Mouse (Mus musculus): ENCODE measurements around the gene Mmadhc. TPM values are rescaled to one million over a fixed set of nuclear protein-coding genes. Genes with fewer than 3 reads are reported as not detected.

Mmadhc gene
- polyA plus RNA-seq, 2 experiments, result 108 to 167 TPM

- Histone ChIP-seq H3K4me2 (replicated peaks; ENCODE audit: low read depth, low read length, severe bottlenecking) (peak overlapping the region; percentile 86), H3K9me3 (ENCODE audit: control insufficient read depth, low read length) (no peaks in the 10 kb centered on the region), H3K4me1 (ENCODE audit: control insufficient read depth, insufficient read depth, low read length) (peaks cover 17% of the 10 kb centered on the region), H3K9ac (ENCODE audit: low read depth, low read length, severe bottlenecking) (peak overlapping the region; percentile 95), H3K36me3 (ENCODE audit: control insufficient read depth, insufficient read depth, low read length) (peaks cover 14% of the 10 kb centered on the region), H3K27me3 (ENCODE audit: control insufficient read depth, insufficient read depth, low read length) (no peaks in the 10 kb centered on the region), H3K4me3 (replicated peaks; ENCODE audit: low read length) (peak overlapping the region; percentile 87), H3K27ac (replicated peaks; ENCODE audit: low read depth, low read length) (no peak overlapping the region)
- ATAC-seq (ENCODE audit: low FRiP score, low read depth) (no peak), DNase-seq (ENCODE audit: low spot score) (no peak)
- TF ChIP-seq POLR2A (IDR thresholded peaks at IDR 0.05; ENCODE audit: borderline replicate concordance, extremely low read depth, insufficient read depth, insufficient read length), result no peak
- WGBS, result 43% methylated on average over 5 of the region's 5 CpGs
These were observed 1.0 kb downstream of the Mmadhc start for GRCm38 (mm10) chr2:50295562-50295961.

GRCm38 (mm10) chr2:50294084-50294483 is 2.5 kb downstream of the Mmadhc start:
- no peaks in the 10 kb centered on the region for H3K27me3 ChIP-seq (ENCODE audit: control insufficient read depth, insufficient read depth, low read length)
- TF ChIP-seq POLR2A (IDR thresholded peaks at IDR 0.05; ENCODE audit: borderline replicate concordance, extremely low read depth, insufficient read depth, insufficient read length), result no peak
- WGBS, result 85% methylated on average over 2 of the region's 2 CpGs
- ATAC-seq (ENCODE audit: low FRiP score, low read depth), result no peak
- H3K4me2 ChIP-seq (replicated peaks; ENCODE audit: low read depth, low read length, severe bottlenecking), result no peak overlapping the region
- H3K27ac ChIP-seq (replicated peaks; ENCODE audit: low read depth, low read length), result no peak overlapping the region
- H3K36me3 ChIP-seq (ENCODE audit: control insufficient read depth, insufficient read depth, low read length), result peaks cover 26% of the 10 kb centered on the region
- no peak for DNase-seq (ENCODE audit: low spot score)
- no peaks in the 10 kb centered on the region for H3K9me3 ChIP-seq (ENCODE audit: control insufficient read depth, low read length)
- H3K4me1 ChIP-seq (ENCODE audit: control insufficient read depth, insufficient read depth, low read length), result peaks cover 17% of the 10 kb centered on the region
- no peak overlapping the region for H3K4me3 ChIP-seq (replicated peaks; ENCODE audit: low read length)
- H3K9ac ChIP-seq (ENCODE audit: low read depth, low read length, severe bottlenecking), result no peak overlapping the region

- H3K27me3 ChIP-seq (ENCODE audit: control insufficient read depth, insufficient read depth, low read length), result no peaks in the 10 kb centered on the region
- H3K36me3 ChIP-seq (ENCODE audit: control insufficient read depth, insufficient read depth, low read length), result peaks cover 31% of the 10 kb centered on the region
- H3K4me2 ChIP-seq (replicated peaks; ENCODE audit: low read depth, low read length, severe bottlenecking), result no peak overlapping the region
- H3K9ac ChIP-seq (ENCODE audit: low read depth, low read length, severe bottlenecking), result no peak overlapping the region
- TF ChIP-seq POLR2A (IDR thresholded peaks at IDR 0.05; ENCODE audit: borderline replicate concordance, extremely low read depth, insufficient read depth, insufficient read length), result no peak
- H3K4me3 ChIP-seq (replicated peaks; ENCODE audit: low read length), result no peak overlapping the region
- ATAC-seq (ENCODE audit: low FRiP score, low read depth), result no peak
- no peak overlapping the region for H3K27ac ChIP-seq (replicated peaks; ENCODE audit: low read depth, low read length)
- H3K4me1 ChIP-seq (ENCODE audit: control insufficient read depth, insufficient read depth, low read length), result peaks cover 17% of the 10 kb centered on the region
- WGBS, result 81% methylated on average over 3 of the region's 3 CpGs
- no peak for DNase-seq (ENCODE audit: low spot score)
- no peaks in the 10 kb centered on the region for H3K9me3 ChIP-seq (ENCODE audit: control insufficient read depth, low read length)
These were observed 3.0 kb downstream of the Mmadhc start for GRCm38 (mm10) chr2:50293572-50293971.

- Histone ChIP-seq H3K4me2 (replicated peaks; ENCODE audit: low read depth, low read length, severe bottlenecking) (no peak overlapping the region), H3K27ac (replicated peaks; ENCODE audit: low read depth, low read length) (no peak overlapping the region), H3K4me3 (replicated peaks; ENCODE audit: low read length) (no peak overlapping the region), H3K36me3 (ENCODE audit: control insufficient read depth, insufficient read depth, low read length) (peaks cover 48% of the 10 kb centered on the region), H3K27me3 (ENCODE audit: control insufficient read depth, insufficient read depth, low read length) (no peaks in the 10 kb centered on the region), H3K9me3 (ENCODE audit: control insufficient read depth, low read length) (no peaks in the 10 kb centered on the region), H3K9ac (ENCODE audit: low read depth, low read length, severe bottlenecking) (no peak overlapping the region), H3K4me1 (ENCODE audit: control insufficient read depth, insufficient read depth, low read length) (peaks cover 14% of the 10 kb centered on the region)
- TF ChIP-seq POLR2A (IDR thresholded peaks at IDR 0.05; ENCODE audit: borderline replicate concordance, extremely low read depth, insufficient read depth, insufficient read length), result no peak
- WGBS, result 74% methylated on average over 2 of the region's 2 CpGs
- no peak for DNase-seq (ENCODE audit: low spot score)
- ATAC-seq (ENCODE audit: low FRiP score, low read depth), result no peak
These were observed 4.7 kb downstream of the Mmadhc start for GRCm38 (mm10) chr2:50291901-50292300.

- no peak overlapping the region for H3K4me3 ChIP-seq (replicated peaks; ENCODE audit: low read length)
- DNase-seq (ENCODE audit: low spot score) (no peak), ATAC-seq (ENCODE audit: low FRiP score, low read depth) (no peak)
- H3K36me3 ChIP-seq (ENCODE audit: control insufficient read depth, insufficient read depth, low read length), result peaks cover 58% of the 10 kb centered on the region
- WGBS, result 94% methylated on average over 2 of the region's 2 CpGs
- H3K27me3 ChIP-seq (ENCODE audit: control insufficient read depth, insufficient read depth, low read length), result no peaks in the 10 kb centered on the region
- TF ChIP-seq POLR2A (IDR thresholded peaks at IDR 0.05; ENCODE audit: borderline replicate concordance, extremely low read depth, insufficient read depth, insufficient read length), result no peak
- peaks cover 14% of the 10 kb centered on the region for H3K4me1 ChIP-seq (ENCODE audit: control insufficient read depth, insufficient read depth, low read length)
- H3K27ac ChIP-seq (replicated peaks; ENCODE audit: low read depth, low read length), result no peak overlapping the region
- H3K9ac ChIP-seq (ENCODE audit: low read depth, low read length, severe bottlenecking), result no peak overlapping the region
- no peak overlapping the region for H3K4me2 ChIP-seq (replicated peaks; ENCODE audit: low read depth, low read length, severe bottlenecking)
- H3K9me3 ChIP-seq (ENCODE audit: control insufficient read depth, low read length), result no peaks in the 10 kb centered on the region
These were observed 5.8 kb downstream of the Mmadhc start for GRCm38 (mm10) chr2:50290754-50291153.

GRCm38 (mm10) chr2:50284781-50285180 is 11.8 kb downstream of the Mmadhc start:
- H3K9ac ChIP-seq (ENCODE audit: low read depth, low read length, severe bottlenecking), result no peak overlapping the region
- no peak overlapping the region for H3K27ac ChIP-seq (replicated peaks; ENCODE audit: low read depth, low read length)
- H3K9me3 ChIP-seq (ENCODE audit: control insufficient read depth, low read length), result no peaks in the 10 kb centered on the region
- H3K4me3 ChIP-seq (replicated peaks; ENCODE audit: low read length), result no peak overlapping the region
- ATAC-seq (ENCODE audit: low FRiP score, low read depth) (no peak), DNase-seq (ENCODE audit: low spot score) (peak; percentile 54)
- H3K4me2 ChIP-seq (replicated peaks; ENCODE audit: low read depth, low read length, severe bottlenecking), result no peak overlapping the region
- H3K4me1 ChIP-seq (ENCODE audit: control insufficient read depth, insufficient read depth, low read length), result no peaks in the 10 kb centered on the region
- peaks cover 69% of the 10 kb centered on the region for H3K36me3 ChIP-seq (ENCODE audit: control insufficient read depth, insufficient read depth, low read length)
- H3K27me3 ChIP-seq (ENCODE audit: control insufficient read depth, insufficient read depth, low read length), result no peaks in the 10 kb centered on the region
- TF ChIP-seq POLR2A (IDR thresholded peaks at IDR 0.05; ENCODE audit: borderline replicate concordance, extremely low read depth, insufficient read depth, insufficient read length), result no peak
- WGBS, result 84% methylated on average over 3 of the region's 3 CpGs

Data from limb, embryonic 14.5 days (tissue).